ENCODE assay signal across 8 mouse cellular contexts in genomic region chr16:4542236-4542774, GRCm38 (mm10). TPM values are rescaled to one million over a fixed set of nuclear protein-coding genes. Genes with fewer than 3 reads are reported as not detected.
DNase-seq lines count a peak whose midpoint lies in the region; ATAC-seq and TF ChIP-seq lines count a peak whose summit lies in the region.

No protein-coding gene starts in this region.

- peak overlapping the region; percentile 14; the same call in 1 of the 2 replicates for H3K9ac ChIP-seq in lung, embryonic 14.5 days
- 0 out of 2 replicates have a peak overlapping the region, but pooled peaks have one; percentile 51 for H3K9ac ChIP-seq in intestine, embryonic 16.5 days (ENCODE audit: low read depth, low read length)
- H3K9ac ChIP-seq in neural tube, embryonic 13.5 days: peak overlapping the region; percentile 31; the same call in 1 of the 2 replicates

- H3K4me1 ChIP-seq in lung, embryonic 14.5 days (ENCODE audit: insufficient read depth): no peaks in the 10 kb centered on the region
- H3K4me1 ChIP-seq in forebrain, embryonic 10.5 days: peaks cover 10% of the 10 kb centered on the region
- 0 out of 2 replicates have a peak, but pooled peaks cover 3% of the 10 kb centered on the region for H3K4me1 ChIP-seq in intestine, embryonic 16.5 days (ENCODE audit: control insufficient read depth, insufficient read depth, low read length)
- H3K4me1 ChIP-seq in neural tube, embryonic 13.5 days (replicated peaks): peaks cover 26% of the 10 kb centered on the region

- no peak for TF ChIP-seq CTCF in lung, embryonic 14.5 days (IDR thresholded peaks at IDR 0.05; ENCODE audit: low read depth)

- WGBS in lung, embryonic 14.5 days: 33% methylated on average over 7 of the region's 7 CpGs
- 53% methylated on average over 7 of the region's 7 CpGs for WGBS in forebrain, embryonic 10.5 days
- WGBS in intestine, embryonic 16.5 days: 38% methylated on average over 7 of the region's 7 CpGs
- 48% methylated on average over 7 of the region's 7 CpGs for WGBS in neural tube, embryonic 13.5 days

- no peaks in the 10 kb centered on the region for H3K27me3 ChIP-seq in lung, embryonic 14.5 days (ENCODE audit: insufficient read depth, low read length)
- no peaks in the 10 kb centered on the region for H3K27me3 ChIP-seq in forebrain, embryonic 10.5 days (ENCODE audit: poor library complexity, severe bottlenecking)
- no peaks in the 10 kb centered on the region for H3K27me3 ChIP-seq in intestine, embryonic 16.5 days (replicated peaks; ENCODE audit: control insufficient read depth, insufficient read depth, low read length)
- H3K27me3 ChIP-seq in neural tube, embryonic 13.5 days: no peaks in the 10 kb centered on the region

- H3K4me3 ChIP-seq in lung, embryonic 14.5 days (ENCODE audit: low read depth, low read length): peak overlapping the region; percentile 49
- H3K4me3 ChIP-seq in forebrain, embryonic 10.5 days: peak overlapping the region; percentile 51
- 0 out of 2 replicates have a peak overlapping the region, but pooled peaks have one; percentile 21 for H3K4me3 ChIP-seq in intestine, embryonic 16.5 days (ENCODE audit: low read length)
- H3K4me3 ChIP-seq in neural tube, embryonic 13.5 days: peak overlapping the region; percentile 43

- peaks cover 29% of the 10 kb centered on the region for H3K36me3 ChIP-seq in lung, embryonic 14.5 days (ENCODE audit: insufficient read depth)
- peaks cover 31% of the 10 kb centered on the region for H3K36me3 ChIP-seq in forebrain, embryonic 10.5 days (replicated peaks)
- H3K36me3 ChIP-seq in intestine, embryonic 16.5 days (ENCODE audit: control insufficient read depth, insufficient read depth, low read length): no peaks in the 10 kb centered on the region
- H3K36me3 ChIP-seq in neural tube, embryonic 13.5 days: peaks cover 24% of the 10 kb centered on the region

- H3K4me2 ChIP-seq in lung, embryonic 14.5 days: peak overlapping the region; percentile 43
- peak overlapping the region; percentile 35; the same call in 1 of the 2 replicates for H3K4me2 ChIP-seq in intestine, embryonic 16.5 days (ENCODE audit: low read depth, low read length)
- peak overlapping the region; percentile 55 for H3K4me2 ChIP-seq in neural tube, embryonic 13.5 days

- no peak overlapping the region for H3K27ac ChIP-seq in lung, embryonic 14.5 days (ENCODE audit: low read depth)
- H3K27ac ChIP-seq in forebrain, embryonic 10.5 days: peak overlapping the region; percentile 67
- no peak overlapping the region for H3K27ac ChIP-seq in intestine, embryonic 16.5 days (ENCODE audit: low read length)
- H3K27ac ChIP-seq in neural tube, embryonic 13.5 days (replicated peaks): no peak overlapping the region; the same call in 1 of the 2 replicates

- H3K9me3 ChIP-seq in lung, embryonic 14.5 days (ENCODE audit: low read depth, low read length): no peaks in the 10 kb centered on the region
- no peaks in the 10 kb centered on the region for H3K9me3 ChIP-seq in forebrain, embryonic 10.5 days
- H3K9me3 ChIP-seq in intestine, embryonic 16.5 days (ENCODE audit: control insufficient read depth, low read length): no peaks in the 10 kb centered on the region
- no peaks in the 10 kb centered on the region for H3K9me3 ChIP-seq in neural tube, embryonic 13.5 days

- DNase-seq in lung, embryonic 14.5 days: no peak
- DNase-seq in lung, postnatal 36 days: no peak
- no peak for DNase-seq in forebrain, embryonic 10.5 days (ENCODE audit: extremely low spot score, low spot score)
- DNase-seq in MN1 (ENCODE audit: low spot score): no peak
- DNase-seq in left cerebral cortex, postnatal 10 days (ENCODE audit: extremely low spot score in 1 of 2, low spot score in 2 of 2): no peak
- no peak for DNase-seq in thymus, adult 18-20 months

- intact Hi-C loops in left cerebral cortex, postnatal 10 days (cut with DNase I): loop anchor here (5.0 to 10.0 kb wide), 3 partner anchors 50 to 225 kb away; no protein-coding TSS in a partner anchor

- 0 out of 2 replicates have a peak, but pooled peaks have one; percentile 18 for ATAC-seq in lung, embryonic 14.5 days (ENCODE audit: insufficient read depth)
- peak; percentile 14; the same call in 1 of the 2 replicates for ATAC-seq in intestine, embryonic 16.5 days
- ATAC-seq in neural tube, embryonic 13.5 days (ENCODE audit: low read depth): peak; percentile 12; the same call in 1 of the 2 replicates

RNA-seq across cellular contexts. Expression of gene Srl, which starts 0.7 kb away (rescaled TPM):
- polyA plus RNA-seq in lung, embryonic 14.5 days (2014; fragmentation: Nextera tagmentation; extraction: Ambion mirVana): 18.4 and 20.7 TPM in 2 replicates
- 23.8 and 29.4 TPM in 2 replicates for polyA plus RNA-seq in forebrain, embryonic 10.5 days (2016; fragmentation: Nextera tagmentation; extraction: Ambion mirVana)
- polyA plus RNA-seq in intestine, embryonic 16.5 days (2015; fragmentation: Nextera tagmentation; extraction: Ambion mirVana): 8.0 and 8.5 TPM in 2 replicates
- 28.9 and 31.8 TPM in 2 replicates for polyA plus RNA-seq in neural tube, embryonic 13.5 days (2015; fragmentation: Nextera tagmentation; extraction: Ambion mirVana)
- total RNA-seq in left cerebral cortex, postnatal 10 days (2021): 10 to 100 TPM; 19.7 to 20.6 TPM

RNA-seq across cellular contexts. Expression of gene Tfap4, which starts 17.3 kb away (rescaled TPM):
- polyA plus RNA-seq in lung, embryonic 14.5 days (2014; fragmentation: Nextera tagmentation; extraction: Ambion mirVana): 23.0 and 24.1 TPM in 2 replicates
- polyA plus RNA-seq in forebrain, embryonic 10.5 days (2016; fragmentation: Nextera tagmentation; extraction: Ambion mirVana): 32.0 and 37.5 TPM in 2 replicates
- 23.0 and 26.5 TPM in 2 replicates for polyA plus RNA-seq in intestine, embryonic 16.5 days (2015; fragmentation: Nextera tagmentation; extraction: Ambion mirVana)
- polyA plus RNA-seq in neural tube, embryonic 13.5 days (2015; fragmentation: Nextera tagmentation; extraction: Ambion mirVana): 10.2 TPM in 2 replicates
- 1 to 10 TPM; 3.1 to 3.4 TPM for total RNA-seq in left cerebral cortex, postnatal 10 days (2021)

RNA-seq across cellular contexts. Expression of gene Glis2, which starts 52.2 kb away (rescaled TPM):
- 24.4 and 29.2 TPM in 2 replicates for polyA plus RNA-seq in lung, embryonic 14.5 days (2014; fragmentation: Nextera tagmentation; extraction: Ambion mirVana)
- 22.5 and 23.2 TPM in 2 replicates for polyA plus RNA-seq in forebrain, embryonic 10.5 days (2016; fragmentation: Nextera tagmentation; extraction: Ambion mirVana)
- polyA plus RNA-seq in intestine, embryonic 16.5 days (2015; fragmentation: Nextera tagmentation; extraction: Ambion mirVana): 14.5 and 18.1 TPM in 2 replicates
- 22.2 and 28.8 TPM in 2 replicates for polyA plus RNA-seq in neural tube, embryonic 13.5 days (2015; fragmentation: Nextera tagmentation; extraction: Ambion mirVana)
- 10 to 100 TPM; 15.9 to 18.9 TPM for total RNA-seq in left cerebral cortex, postnatal 10 days (2021)
